31 mouse cellular contexts compared by ENCODE assay signal in genomic region chr13:23439901-23440300, GRCm38 (mm10). TPM values are rescaled to one million over a fixed set of nuclear protein-coding genes. Genes with fewer than 3 reads are reported as not detected.
"Had no signal": no experiment of that assay in that cellular context is flagged by ENCODE, and none has a peak within 500 bp of the region (broad histone marks: within the 10 kb centered on the region; RNA-seq: fewer than 3 reads in every experiment).

No protein-coding gene starts in this region.

- ATAC-seq: liver, embryonic 12.5 days; midbrain, embryonic 16.5 days had no signal

- H3K4me3 ChIP-seq: left cerebral cortex, adult 2 months; limb, embryonic 12.5 days; limb, embryonic 15.5 days; liver, embryonic 12.5 days; liver, embryonic 15.5 days; midbrain, embryonic 12.5 days; myocyte had no signal

- H3K27ac ChIP-seq: kidney, postnatal 0 days; left cerebral cortex, adult 2 months; limb, embryonic 12.5 days; limb, embryonic 15.5 days; liver, embryonic 12.5 days; liver, embryonic 15.5 days; midbrain, embryonic 12.5 days; stomach, postnatal 0 days had no signal

- DNase-seq: kidney, adult 2 months; kidney, postnatal 25 days; layer of hippocampus, postnatal 36 days; left cerebral cortex, postnatal 4 days; lung, adult 2 months; lung, postnatal 14 days; lung, postnatal 4 days; right cerebral cortex, adult 18-20 months; right cerebral cortex, postnatal 14 days; right cerebral cortex, postnatal 4 days; thymus, adult 2 months; thymus, postnatal 14 days had no signal

- H3K36me3 ChIP-seq: limb, embryonic 12.5 days; limb, embryonic 15.5 days; liver, embryonic 12.5 days; liver, embryonic 15.5 days; midbrain, embryonic 12.5 days had no signal

- H3K9ac ChIP-seq: limb, embryonic 12.5 days; limb, embryonic 15.5 days; liver, embryonic 12.5 days; liver, embryonic 15.5 days; midbrain, embryonic 12.5 days had no signal

- H3K9me3 ChIP-seq: limb, embryonic 12.5 days; limb, embryonic 15.5 days; liver, embryonic 12.5 days; liver, embryonic 15.5 days; midbrain, embryonic 12.5 days had no signal

- H3K4me2 ChIP-seq: limb, embryonic 12.5 days; limb, embryonic 15.5 days; liver, embryonic 15.5 days; midbrain, embryonic 12.5 days had no signal

- H3K27me3 ChIP-seq: limb, embryonic 12.5 days; limb, embryonic 15.5 days; liver, embryonic 12.5 days; liver, embryonic 15.5 days; midbrain, embryonic 12.5 days had no signal

RNA-seq across cellular contexts. Expression of gene Btn1a1, which starts 25.8 kb away (rescaled TPM):
- total RNA-seq: layer of hippocampus, adult 8-10 months; layer of hippocampus, postnatal 10 days; layer of hippocampus, postnatal 36 days; left cerebral cortex, adult 2 months; left cerebral cortex, postnatal 10 days; left cerebral cortex, postnatal 4 days; megakaryocyte progenitor cell, adult 5-6 weeks; megakaryocyte-erythroid progenitor cell, adult 5-6 weeks; monocyte, adult 5-6 weeks had no signal
- polyA plus RNA-seq: kidney, adult 2 months; kidney, postnatal 0 days; lung, adult 2 months; midbrain, embryonic 12.5 days; neural tube, embryonic 11.5 days; stomach, embryonic 14.5 days; stomach, postnatal 0 days had no signal

RNA-seq across cellular contexts. Expression of gene Btn2a2, which starts 48.8 kb away (rescaled TPM):
- total RNA-seq: left cerebral cortex, postnatal 4 days; megakaryocyte-erythroid progenitor cell, adult 5-6 weeks; monocyte, adult 5-6 weeks had no signal
- polyA plus RNA-seq: kidney, adult 2 months; liver, embryonic 12.5 days; liver, embryonic 15.5 days; lung, adult 2 months; midbrain, embryonic 16.5 days; neural tube, embryonic 14.5 days had no signal
